Mouse (Mus musculus) heart, embryonic 14.5 days (tissue): ENCODE results near the gene Sdc4. TPM values are rescaled to one million over a fixed set of nuclear protein-coding genes. Genes with fewer than 3 reads are reported as not detected.

Experiments used
- ATAC-seq: fragments of 200-750 bp; cut with Nextera tagmentation; 2 replicates; pipeline ENCODE4 v1.8.0; 2017; ENCODE audit warnings: low read depth, moderate TSS enrichment; ENCODE audit not compliant: insufficient number of reproducible peaks, insufficient read depth, low FRiP score
- H3K27ac ChIP-seq, 2 experiments: fragments of 200-500 bp in 1 of 2; fragments of 300-500 bp in 1 of 2; sonication (generic) in 1 of 2; replicated peaks in 1 of 2; 2 replicates each; pipeline ENCODE4 v1.5.1; 2012 to 2014; ENCODE audit warnings: low read depth in 2 of 2, low read length in 2 of 2, control low read depth in 1 of 2, mild to moderate bottlenecking in 1 of 2, mixed read lengths in 1 of 2; ENCODE audit not compliant: control insufficient read depth in 1 of 2, insufficient read depth in 1 of 2
- H3K27me3 ChIP-seq: fragments of 300-500 bp; sonication (generic); 2 replicates; pipeline ENCODE4 v1.6.1; 2014; ENCODE audit warnings: mild to moderate bottlenecking, low read length, control low read depth; ENCODE audit not compliant: control insufficient read depth, insufficient read depth
- H3K36me3 ChIP-seq: fragments of 300-500 bp; sonication (generic); 2 replicates; pipeline ENCODE4 v1.6.1; 2014; ENCODE audit warnings: mild to moderate bottlenecking, control low read depth, low read length, mixed read lengths; ENCODE audit not compliant: control insufficient read depth, insufficient read depth
- H3K4me1 ChIP-seq, 2 experiments: fragments of 200-500 bp in 1 of 2; fragments of 300-500 bp in 1 of 2; sonication (generic) in 1 of 2; 2 replicates each; pipeline ENCODE4 v1.6.1; 2012 to 2014; ENCODE audit warnings: low read length in 2 of 2, control low read depth in 1 of 2, mixed read lengths in 1 of 2; ENCODE audit not compliant: control insufficient read depth in 2 of 2, insufficient read depth in 2 of 2
- H3K4me2 ChIP-seq: fragments of 300-500 bp; sonication (generic); 2 replicates; pipeline ENCODE4 v1.6.1; 2014; ENCODE audit warnings: mild to moderate bottlenecking, low read length
- H3K4me3 ChIP-seq, 2 experiments: fragments of 200-500 bp in 1 of 2; fragments of 300-500 bp in 1 of 2; sonication (generic) in 1 of 2; 2 replicates each; pipeline ENCODE4 v1.5.1; 2012 to 2014; ENCODE audit warnings: low read length in 2 of 2, mild to moderate bottlenecking in 2 of 2, control low read depth in 1 of 2, low read depth in 1 of 2, moderate library complexity in 1 of 2; ENCODE audit not compliant: control insufficient read depth in 1 of 2, insufficient read depth in 1 of 2
- H3K9ac ChIP-seq: fragments of 300-500 bp; sonication (generic); 2 replicates; pipeline ENCODE4 v1.6.1; 2014; ENCODE audit warnings: mild to moderate bottlenecking, low read length
- H3K9me3 ChIP-seq: fragments of 300-500 bp; sonication (generic); 2 replicates; pipeline ENCODE4 v1.6.1; 2016; ENCODE audit warnings: low read length, control low read depth; ENCODE audit not compliant: control insufficient read depth
- WGBS: fragments of 180-500 bp; shearing (Covaris S2); extraction: QIAGEN DNeasy Blood & Tissue Kit; methylation state at CpG from one replicate; pipeline ENCODE4 v1.1.7; 2014; 5-methylcytosine and 5-hydroxymethylcytosine counted together
- polyA plus RNA-seq: library from polyadenylated mRNA; unstranded; fragments of >200 nt; fragmentation: Nextera tagmentation; extraction: Ambion mirVana; gene quantifications from 2 replicates; pipeline ENCODE4 v1.2.1, GENCODE M21; 2014

Gene Sdc4
- polyA plus RNA-seq, 1 experiment from 2014 or later, result 40.1 TPM

DNA sequence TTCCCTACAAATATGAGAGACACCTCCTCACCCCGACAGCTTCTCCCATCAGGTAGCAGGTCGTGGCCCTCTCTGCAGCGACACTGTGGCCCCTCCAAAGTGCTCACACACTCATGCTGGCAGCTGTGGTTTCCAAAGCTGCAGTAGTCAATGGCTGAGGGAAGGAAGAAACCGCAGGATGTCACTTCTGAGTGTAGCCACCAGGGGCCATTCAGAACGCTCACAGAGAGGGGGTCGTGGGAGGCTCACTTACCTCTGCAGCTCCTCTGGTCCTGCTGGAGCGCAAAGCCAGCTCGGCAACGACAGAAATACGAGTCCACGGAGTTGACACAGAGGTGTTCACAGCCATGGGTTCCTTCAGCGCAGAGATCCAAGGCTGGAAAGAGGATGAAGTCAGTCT is 46.8 kb downstream of the Sdc4 start:
- H3K4me1 ChIP-seq, result peaks cover 5 to 9% of the 10 kb centered on the region in 2 experiments; a peak in 2 of 4 replicates
- WGBS, result 62% methylated on average over 12 of the region's 12 CpGs

DNA sequence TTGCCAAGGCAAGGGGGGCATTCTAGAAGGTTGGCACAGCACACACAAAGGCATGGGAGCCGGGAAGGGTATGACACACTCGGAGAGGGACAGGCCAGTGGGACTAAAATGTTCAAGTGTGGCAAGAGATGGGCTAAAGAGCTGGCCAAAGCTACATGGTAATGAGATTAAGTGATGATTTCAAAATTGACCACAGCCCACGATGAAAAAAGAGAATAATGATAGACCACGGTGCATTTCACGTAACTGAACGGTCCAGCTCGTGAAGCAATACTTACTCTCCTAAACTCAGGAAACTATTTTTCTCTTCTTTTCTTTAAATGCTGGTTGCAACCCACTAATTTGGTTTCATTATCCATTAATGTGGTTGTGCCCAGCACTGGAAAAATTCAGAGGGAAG is 47.6 kb downstream of the Sdc4 start:
- no peak overlapping the region for H3K9ac ChIP-seq
- H3K9me3 ChIP-seq, result peaks cover 7% of the 10 kb centered on the region; the same call in 1 of the 2 replicates
- H3K4me1 ChIP-seq, result peaks cover 5 to 7% of the 10 kb centered on the region in 2 experiments; a peak in 2 of 4 replicates
- H3K27ac ChIP-seq, result no peak overlapping the region
- H3K36me3 ChIP-seq, result no peaks in the 10 kb centered on the region
- ATAC-seq, result no peak
- H3K27me3 ChIP-seq, result peaks cover 29% of the 10 kb centered on the region
- no peak overlapping the region for H3K4me3 ChIP-seq
- no peak overlapping the region for H3K4me2 ChIP-seq
- 87% methylated on average over 7 of the region's 7 CpGs for WGBS

More for the DNA sequence above, 46.8 kb downstream of the Sdc4 start:
- no peak for ATAC-seq
- Histone ChIP-seq H3K9me3 (peaks cover 7% of the 10 kb centered on the region; the same call in 1 of the 2 replicates), H3K4me3 (no peak overlapping the region), H3K4me2 (no peak overlapping the region), H3K27ac (no peak overlapping the region), H3K27me3 (peaks cover 38% of the 10 kb centered on the region), H3K36me3 (no peaks in the 10 kb centered on the region), H3K9ac (no peak overlapping the region)

DNA sequence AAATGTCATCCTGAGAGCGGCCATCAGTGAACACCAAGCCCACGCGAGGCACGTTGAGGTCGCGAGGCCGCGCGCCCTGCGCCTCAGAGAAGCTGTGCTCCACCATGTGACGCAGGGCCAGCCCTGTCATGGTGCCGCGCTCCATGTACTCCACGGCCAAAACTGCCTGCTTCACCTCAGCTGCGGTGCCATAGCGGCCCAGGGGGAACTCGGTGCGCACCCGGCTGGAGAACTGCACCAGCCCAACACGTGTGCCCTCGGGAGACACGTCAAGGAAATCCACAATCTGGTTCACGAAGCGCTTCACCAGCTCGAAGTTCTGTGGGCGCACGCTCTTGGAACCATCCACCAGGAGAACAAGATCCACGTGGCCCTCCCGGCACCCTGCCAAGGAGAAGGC is 50.6 kb downstream of the Sdc4 start:
- no peak overlapping the region for H3K4me2 ChIP-seq
- H3K4me3 ChIP-seq, result no peak overlapping the region
- H3K9me3 ChIP-seq, result peaks cover 7% of the 10 kb centered on the region; the same call in 1 of the 2 replicates
- no peaks in the 10 kb centered on the region for H3K36me3 ChIP-seq
- no peak overlapping the region for H3K9ac ChIP-seq
- 69% methylated on average over 29 of the region's 29 CpGs for WGBS
- ATAC-seq, result no peak
- H3K27me3 ChIP-seq, result peaks cover 26% of the 10 kb centered on the region
- no peak overlapping the region for H3K27ac ChIP-seq
- H3K4me1 ChIP-seq, result peaks cover 3 to 6% of the 10 kb centered on the region in 2 experiments; a peak in 2 of 4 replicates

DNA sequence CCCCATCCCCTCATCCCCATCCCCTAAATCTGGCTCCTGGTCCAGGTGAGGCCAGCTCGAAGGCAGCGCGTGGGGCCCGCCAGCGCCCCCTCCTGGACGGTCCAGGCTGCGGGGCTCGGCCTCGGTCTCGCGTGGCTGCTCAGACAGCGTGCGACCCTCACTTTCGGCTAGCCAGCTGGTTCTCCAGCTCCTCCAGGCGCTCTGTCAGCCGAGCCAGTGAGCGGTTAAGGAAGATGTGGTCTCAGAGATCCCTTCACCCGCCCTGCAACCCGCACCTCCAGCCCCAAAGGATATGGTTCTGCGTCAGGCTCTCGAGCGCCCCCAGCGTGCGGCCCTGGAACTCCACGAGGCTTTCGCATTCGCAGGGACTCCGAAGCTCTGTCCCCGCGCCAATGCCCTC is 54.2 kb downstream of the Sdc4 start:
- Histone ChIP-seq H3K4me2 (peak overlapping the region; percentile 76), H3K9ac (0 out of 2 replicates have a peak overlapping the region, but pooled peaks have one; percentile 39), H3K4me3 (peak overlapping the region; percentile 45 to 53), H3K9me3 (no peaks in the 10 kb centered on the region), H3K4me1 (peaks cover 6 to 15% of the 10 kb centered on the region in 2 experiments; a peak in 2 of 4 replicates), H3K27ac (no peak overlapping the region), H3K27me3 (peaks cover 41% of the 10 kb centered on the region), H3K36me3 (no peaks in the 10 kb centered on the region)
- 1% methylated on average over 30 of the region's 30 CpGs for WGBS
- ATAC-seq, result peak; percentile 28

DNA sequence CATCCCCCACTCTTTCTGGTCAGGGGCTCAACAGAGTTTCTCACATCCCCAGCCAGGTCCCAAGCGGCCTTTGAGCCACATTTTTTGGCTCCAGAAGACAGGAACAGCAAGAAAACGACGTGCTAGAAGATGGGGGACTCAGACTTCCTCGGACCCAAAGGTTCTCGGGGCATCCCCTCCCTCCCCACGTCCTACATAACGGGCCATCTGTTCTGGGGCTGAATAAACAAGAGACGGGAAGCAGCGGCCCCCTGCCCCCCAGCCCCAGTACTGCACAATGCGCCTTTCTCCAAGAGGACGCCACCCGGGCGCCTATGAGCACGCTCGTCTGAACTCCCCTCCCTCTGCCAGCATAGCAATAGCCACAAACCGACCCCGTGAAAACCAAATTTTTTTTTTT is 54.7 kb downstream of the Sdc4 start, which contains the start of gene Slpi:
TSS of gene Slpi (minus strand) at position 76 of the 400 bp plus-strand sequence.
- Histone ChIP-seq H3K27ac (no peak within 1 kb of the TSS), H3K4me2 (peak within 1 kb of the TSS; percentile 76), H3K36me3 (no peaks in the 10 kb centered on the region), H3K9me3 (no peaks in the 10 kb centered on the region), H3K27me3 (peaks cover 41% of the 10 kb centered on the region), H3K9ac (0 out of 2 replicates have a peak within 1 kb of the TSS, but pooled peaks have one; percentile 39), H3K4me3 (peak within 1 kb of the TSS; percentile 45 to 53), H3K4me1 (peaks cover 6 to 15% of the 10 kb centered on the region in 2 experiments; a peak in 2 of 4 replicates)
- ATAC-seq, result peak; percentile 32
- WGBS, result 3% methylated on average over 17 of the region's 17 CpGs

DNA sequence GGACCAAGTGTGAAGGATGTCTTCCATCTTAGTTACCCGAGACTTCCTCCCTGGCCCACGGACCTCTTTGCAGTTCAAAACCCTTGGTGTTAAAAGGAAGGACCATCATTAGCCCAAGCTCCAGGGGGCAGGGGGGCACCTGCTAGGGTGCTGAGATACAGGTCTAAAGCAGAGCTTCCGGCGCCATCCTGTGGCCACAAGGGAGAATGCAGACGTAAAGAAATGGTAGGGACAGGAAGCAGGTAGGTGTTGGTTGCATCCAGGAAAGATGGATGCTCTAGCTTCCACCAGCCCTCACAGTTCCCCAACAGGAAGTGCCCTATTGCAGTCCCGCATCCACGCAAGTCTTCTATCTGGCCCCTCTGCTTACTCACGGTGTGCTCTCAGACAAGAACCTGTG is 56.7 kb downstream of the Sdc4 start:
- H3K27me3 ChIP-seq, result peaks cover 36% of the 10 kb centered on the region
- WGBS, result 10% methylated on average over 8 of the region's 8 CpGs
- peaks cover 8 to 15% of the 10 kb centered on the region in 2 experiments; a peak in 2 of 4 replicates for H3K4me1 ChIP-seq
- no peak overlapping the region for H3K27ac ChIP-seq
- no peaks in the 10 kb centered on the region for H3K9me3 ChIP-seq
- H3K9ac ChIP-seq, result no peak overlapping the region
- H3K36me3 ChIP-seq, result no peaks in the 10 kb centered on the region
- ATAC-seq, result no peak
- no peak overlapping the region for H3K4me3 ChIP-seq
- H3K4me2 ChIP-seq, result no peak overlapping the region

DNA sequence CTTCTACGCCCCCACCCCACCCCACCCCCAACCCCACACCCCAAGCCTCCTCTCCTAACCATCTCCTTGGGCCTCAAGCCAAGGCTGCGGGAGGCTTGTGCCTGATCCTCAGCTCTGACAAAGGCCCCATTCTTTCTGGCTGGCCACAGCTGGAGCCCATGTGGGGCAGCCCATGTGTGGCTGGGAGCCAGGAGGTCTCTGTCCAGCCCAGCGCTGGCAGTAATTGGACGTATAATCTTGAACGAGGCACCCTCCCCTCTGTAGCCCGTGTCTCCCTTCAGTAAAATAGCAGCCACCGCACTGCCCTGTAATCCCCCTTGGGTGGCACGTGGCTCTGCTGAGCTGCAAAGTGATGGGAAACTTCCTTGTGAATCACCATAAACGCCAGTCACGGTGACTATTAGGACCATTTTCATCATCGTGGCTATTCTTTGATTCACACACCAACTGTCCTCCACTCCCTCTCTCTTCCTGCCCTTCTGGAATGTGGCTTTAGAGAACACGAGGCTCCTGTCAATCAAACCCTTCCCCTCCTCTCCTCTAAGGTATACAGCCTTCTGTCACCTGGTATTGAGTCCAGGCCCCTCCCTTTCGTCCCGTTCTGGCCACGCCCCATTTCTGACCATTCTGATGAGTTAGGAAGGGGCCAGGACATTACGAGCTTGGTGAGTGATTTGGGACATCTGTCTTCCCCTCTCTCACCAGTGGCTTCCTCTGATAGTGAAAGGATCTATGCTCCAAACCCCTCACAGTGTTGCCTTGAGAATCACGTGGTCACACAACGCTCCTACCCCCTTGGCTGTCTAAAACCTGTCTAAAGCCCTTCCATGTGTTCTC is 57.5 kb downstream of the Sdc4 start:
- peak; percentile 45; the same call in 1 of the 2 replicates for ATAC-seq
- Histone ChIP-seq H3K4me3 (no peak overlapping the region), H3K9ac (no peak overlapping the region), H3K4me2 (peak overlapping the region; percentile 16; the same call in 1 of the 2 replicates), H3K27ac (no peak overlapping the region; a peak in 1 of 4 replicates), H3K36me3 (no peaks in the 10 kb centered on the region), H3K9me3 (0 out of 2 replicates have a peak, but pooled peaks cover 2% of the 10 kb centered on the region), H3K4me1 (peaks cover 8 to 15% of the 10 kb centered on the region in 2 experiments; a peak in 2 of 4 replicates), H3K27me3 (peaks cover 36% of the 10 kb centered on the region)
- 14% methylated on average over 18 of the region's 18 CpGs for WGBS
